Mouse (Mus musculus) c-Kit-positive CD71-negative TER-119-negative erythroid progenitor cells, embryonic 14.5 days (primary cell): ENCODE results near the gene Rnf212b.
"Not testable (repeated sequence)": the region's sequence is repeated elsewhere in the genome, so short reads cannot be mapped to it uniquely, and the experiment has no call there.

ENCODE experiments used
- DNase-seq: peaks from one replicate; pipeline ENCODE4 v3.0.0-alpha.2; 2013; ENCODE audit warnings: low read depth

The Rnf212b gene

GRCm38 (mm10) chr14:54813991-54814390 is at the start of gene Rnf212b:
Gene Rnf212b (plus strand): TSS chr14:54814141.
- no peak for DNase-seq

DNA sequence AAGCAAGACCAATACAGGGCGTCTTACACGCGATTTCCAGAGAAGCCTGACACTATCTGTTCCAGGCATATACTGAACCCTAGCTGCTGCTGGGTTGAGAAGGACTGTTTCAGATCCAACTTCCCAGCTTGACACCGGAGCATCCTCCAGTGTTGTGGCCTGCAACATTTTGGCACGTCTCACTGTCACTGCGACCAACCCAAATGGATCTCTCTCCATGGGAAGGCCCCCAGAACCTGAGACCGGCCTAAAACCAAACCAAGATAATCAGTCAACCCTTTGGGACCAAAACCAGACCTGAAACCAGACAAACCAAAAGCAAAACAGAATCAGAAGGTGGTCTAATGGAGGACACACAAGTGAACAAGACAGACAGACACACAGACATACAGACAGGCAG is 47.0 kb upstream of the Rnf212b start:
- DNase-seq = not testable (repeated sequence)

GRCm38 (mm10) chr14:54768314-54769067 is 45.5 kb upstream of the Rnf212b start:
- no peak for DNase-seq

- DNase-seq = no peak
Observed at GRCm38 (mm10) chr14:54769068-54769425, 44.9 kb upstream of the Rnf212b start.

GRCm38 (mm10) chr14:54770373-54770772 is 43.6 kb upstream of the Rnf212b start:
- no peak for DNase-seq

DNA sequence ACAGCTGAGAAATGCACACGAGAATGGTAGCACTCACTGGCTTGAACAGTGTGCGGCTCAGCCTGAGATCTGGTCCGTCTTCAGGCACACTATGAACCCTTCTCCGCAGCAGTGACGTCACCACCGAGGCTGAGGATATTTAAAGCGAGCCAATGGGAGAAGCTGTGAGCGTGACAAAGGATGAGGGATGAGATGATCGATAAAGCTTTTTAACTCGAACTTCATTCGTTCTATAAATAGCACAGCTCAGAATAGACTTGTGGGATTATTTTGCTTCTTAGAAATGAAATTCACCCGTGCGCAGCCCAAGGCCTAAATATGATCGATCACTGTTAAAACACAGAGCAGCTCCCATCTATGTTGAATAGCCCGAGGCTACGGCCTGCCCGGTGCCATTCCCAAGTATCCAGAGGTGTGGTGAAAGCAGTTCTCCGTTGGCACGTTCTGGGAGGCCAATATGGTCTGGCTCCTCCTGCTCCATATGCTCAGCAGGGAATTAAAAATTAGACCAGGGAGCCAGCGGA is 41.5 kb upstream of the Rnf212b start:
- DNase-seq = no peak

DNA sequence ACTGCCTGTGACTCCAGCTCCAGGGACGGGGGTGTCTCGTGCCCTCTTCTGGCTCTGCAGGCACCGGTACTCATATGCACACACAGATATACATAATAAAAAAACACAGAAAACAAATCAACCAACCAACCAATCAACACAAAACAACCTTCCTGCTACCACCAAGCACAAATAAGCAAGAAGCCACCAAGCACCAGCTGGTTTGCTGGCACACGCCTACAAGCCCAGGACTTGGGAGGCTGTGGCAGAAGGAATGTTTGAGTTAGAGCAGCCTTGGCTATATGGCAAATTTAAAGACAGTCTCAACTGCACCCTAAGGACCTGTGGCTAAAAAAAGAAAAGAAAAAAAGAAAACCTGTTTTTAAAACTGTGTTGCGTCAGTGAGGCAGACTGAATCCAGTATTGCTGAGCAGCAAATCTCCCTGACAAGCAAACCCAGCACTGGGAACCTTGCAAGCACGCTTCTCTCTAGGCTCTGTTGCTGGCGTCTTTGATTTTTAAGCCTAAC is 38.4 kb upstream of the Rnf212b start:
- no peak for DNase-seq

- no peak for DNase-seq
Observed at GRCm38 (mm10) chr14:54776768-54777167, 37.2 kb upstream of the Rnf212b start.

DNA sequence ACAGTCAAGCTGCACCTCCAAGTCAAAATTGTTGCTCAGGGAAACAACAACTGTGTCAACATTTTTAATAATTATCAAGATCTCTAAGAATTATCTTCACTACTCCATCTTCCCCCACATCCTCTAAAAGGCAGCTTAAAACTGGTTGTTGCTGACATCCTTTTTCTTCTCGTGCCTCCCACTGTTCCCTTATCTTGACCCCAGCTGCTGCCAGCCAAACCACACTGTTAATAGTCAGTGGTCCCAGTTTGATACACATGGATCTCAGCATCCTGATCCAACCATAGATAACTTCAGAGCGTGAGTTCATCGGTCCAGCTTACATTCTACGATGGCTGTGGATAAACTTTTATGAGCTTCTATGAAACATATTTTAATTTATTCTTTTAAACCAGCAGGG is 36.0 kb upstream of the Rnf212b start:
- no peak for DNase-seq

DNA sequence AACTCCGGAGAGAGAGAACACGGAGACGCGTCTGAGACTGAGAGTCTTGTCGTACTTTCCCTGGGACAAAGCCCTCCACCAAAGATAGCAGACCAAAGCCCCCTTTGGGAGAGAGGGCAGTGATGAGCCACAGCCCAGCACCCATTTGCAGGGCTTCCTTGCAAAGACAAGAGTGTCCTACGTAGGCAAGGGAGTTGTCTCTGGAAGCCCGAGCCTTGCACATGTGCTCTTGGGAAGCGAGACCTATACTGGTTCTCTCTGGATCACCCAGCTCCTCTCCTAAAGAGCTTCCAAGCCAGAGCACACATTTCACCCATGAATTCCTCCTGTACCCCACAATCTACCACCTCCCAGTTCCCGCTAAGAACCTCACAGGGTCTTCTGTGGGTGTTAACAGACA is 33.9 kb upstream of the Rnf212b start:
- no peak for DNase-seq

- DNase-seq = no peak
Observed at GRCm38 (mm10) chr14:54780836-54781609, 32.9 kb upstream of the Rnf212b start.

DNA sequence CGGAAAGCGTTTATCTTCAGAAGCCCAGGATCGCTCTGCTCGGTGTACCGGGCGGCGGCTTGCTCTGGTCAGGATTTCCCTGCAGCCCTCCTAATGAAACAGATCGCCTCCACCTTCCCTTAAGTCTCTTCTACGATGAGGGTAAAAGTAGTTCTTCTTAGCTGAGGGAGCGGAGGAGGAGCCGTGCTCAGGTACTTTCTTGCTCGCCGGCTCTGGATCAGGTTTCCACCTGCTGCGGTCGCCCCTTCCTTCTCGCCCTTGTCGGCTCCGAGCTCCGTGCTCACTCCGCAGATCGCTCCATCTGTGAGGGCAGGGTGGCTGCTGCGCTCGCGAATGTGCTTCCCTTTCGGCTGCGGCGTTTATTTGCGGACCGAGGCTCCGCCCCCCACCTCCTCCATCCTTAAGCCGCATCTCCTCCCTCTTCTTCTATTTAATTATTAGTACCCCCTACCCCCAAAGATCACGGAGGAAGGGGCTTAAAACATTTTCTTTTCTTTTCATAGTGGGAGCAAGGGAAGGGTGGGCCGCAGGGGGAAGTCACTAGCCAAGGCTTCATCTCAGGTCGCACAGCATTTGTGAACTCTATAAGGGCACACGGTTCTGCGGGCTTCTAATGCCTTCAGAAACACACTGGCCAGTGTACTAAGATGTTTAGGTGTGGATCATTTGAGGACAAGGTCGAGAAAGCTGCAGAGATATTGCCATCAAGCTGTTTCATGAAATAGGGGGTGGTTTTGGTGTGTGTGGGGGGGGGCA is 32.2 kb upstream of the Rnf212b start, which contains the start of gene Slc7a8:
Gene Slc7a8, minus strand, starts transcription at position 337 of the 756 bp plus-strand sequence.
- no peak for DNase-seq

- no peak for DNase-seq
Observed at GRCm38 (mm10) chr14:54782971-54783370, 31.0 kb upstream of the Rnf212b start.

DNA sequence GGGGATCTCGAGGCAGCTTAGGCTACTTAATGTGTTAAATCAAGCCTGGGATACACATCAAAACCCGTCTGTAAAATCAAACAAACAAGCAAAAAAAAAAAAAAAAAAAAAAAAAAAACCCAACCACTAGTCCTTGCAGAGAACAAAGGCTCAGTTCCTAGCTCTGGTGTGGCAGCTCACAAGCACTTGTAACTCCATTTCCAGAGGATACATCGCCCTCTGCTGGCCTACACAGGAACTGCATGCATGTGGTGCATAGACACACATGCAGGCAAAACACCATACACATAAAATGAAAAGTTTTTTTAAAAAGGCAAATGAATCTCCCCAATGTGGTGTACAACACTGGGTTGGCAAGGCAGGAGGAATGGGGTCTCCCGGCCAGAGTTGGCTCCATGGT is 28.0 kb upstream of the Rnf212b start:
- peak; percentile 76 for DNase-seq

- DNase-seq = no peak
Observed at GRCm38 (mm10) chr14:54786489-54786888, 27.5 kb upstream of the Rnf212b start.

DNA sequence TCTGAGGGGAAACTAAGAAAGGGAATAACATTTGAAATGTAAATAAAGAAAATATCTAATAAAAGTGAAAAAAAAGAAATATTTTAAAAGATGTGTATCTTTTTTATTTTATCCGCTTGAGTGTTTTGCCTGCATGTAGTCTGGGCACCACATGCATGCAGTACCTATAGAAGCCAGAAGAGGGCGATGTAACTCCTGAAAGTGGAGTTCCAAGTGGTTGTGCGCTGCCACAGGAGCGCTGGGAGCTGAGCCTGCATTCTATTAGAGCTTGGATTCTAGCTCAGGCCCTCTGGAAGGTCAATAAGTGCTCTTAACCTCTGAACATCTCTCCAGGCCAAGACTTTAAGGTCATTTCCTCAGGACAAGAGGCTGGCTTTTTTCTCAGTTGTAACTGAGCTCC is 26.7 kb upstream of the Rnf212b start:
- DNase-seq = no peak

DNA sequence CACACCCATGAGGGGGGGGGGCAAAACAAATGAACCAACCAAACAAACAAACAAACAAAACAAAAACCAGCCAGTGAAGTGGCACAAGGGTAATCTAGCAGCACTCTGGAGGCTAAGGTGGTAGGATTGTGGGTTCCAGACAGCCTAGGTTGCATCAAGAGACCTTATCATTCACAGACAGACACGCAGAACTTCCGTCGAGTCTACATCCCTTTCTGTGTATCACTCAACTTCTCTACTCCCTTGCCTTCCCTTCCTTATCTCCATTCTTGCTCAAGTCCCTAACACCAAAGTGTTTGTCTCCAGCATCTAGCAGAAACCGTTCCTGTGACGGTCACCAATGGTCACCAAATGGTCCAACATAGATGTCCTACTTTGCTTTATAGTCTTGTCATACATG is 25.7 kb upstream of the Rnf212b start:
- DNase-seq = no peak

- no peak for DNase-seq
Observed at GRCm38 (mm10) chr14:54792166-54792565, 21.8 kb upstream of the Rnf212b start.

GRCm38 (mm10) chr14:54793351-54793750 is 20.6 kb upstream of the Rnf212b start:
- DNase-seq = no peak

- DNase-seq = no peak
Observed at GRCm38 (mm10) chr14:54793894-54794830, 19.8 kb upstream of the Rnf212b start.

DNA sequence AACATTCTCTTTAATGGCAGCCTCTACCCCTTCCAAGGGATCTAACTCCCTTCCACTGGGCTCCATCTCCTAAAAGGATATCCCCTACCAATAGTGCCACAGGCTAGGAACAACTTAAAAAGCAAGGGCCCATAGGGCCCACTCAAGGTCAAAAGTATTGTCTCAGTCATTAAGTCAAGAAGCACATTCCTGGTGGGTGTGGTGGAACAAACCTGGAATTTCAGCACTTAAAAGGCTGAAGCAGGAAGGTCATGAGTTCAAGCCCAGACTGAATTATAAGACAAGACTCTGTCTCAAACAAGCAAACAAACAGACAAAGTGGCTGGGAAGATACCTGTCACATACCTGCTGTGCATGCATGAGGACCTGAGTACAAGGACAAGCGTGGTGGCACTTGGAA is 18.0 kb upstream of the Rnf212b start:
- DNase-seq = no peak
